25 mouse cellular contexts compared by ENCODE assay signal in the genomic region with DNA sequence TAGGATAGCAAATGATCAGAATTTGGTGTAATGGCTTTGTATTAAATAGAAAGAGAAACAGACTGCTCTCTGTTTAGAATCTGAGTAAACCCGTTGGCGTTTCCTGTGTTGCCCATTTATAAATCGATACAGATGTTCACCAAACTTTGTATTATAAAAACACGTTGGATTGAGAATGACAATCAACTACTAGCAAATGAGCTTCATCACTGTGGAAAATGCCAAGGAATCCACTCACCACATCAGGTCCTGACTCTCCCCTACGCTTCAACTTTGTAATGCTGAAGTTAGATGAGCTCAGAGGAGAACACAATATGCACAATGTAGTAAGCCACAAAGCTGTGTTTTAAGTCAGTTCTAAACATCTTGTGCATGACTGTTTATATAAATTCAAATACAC. TPM values are rescaled to one million over a fixed set of nuclear protein-coding genes. Genes with fewer than 3 reads are reported as not detected.
DNase-seq lines count a peak whose midpoint lies in the region; ATAC-seq and TF ChIP-seq lines count a peak whose summit lies in the region.
"Had no signal": no experiment of that assay in that cellular context is flagged by ENCODE, and none has a peak within 500 bp of the region (broad histone marks: within the 10 kb centered on the region; RNA-seq: fewer than 3 reads in every experiment).

No protein-coding gene starts in this region.

- no peak for DNase-seq in liver, embryonic 11.5 days (ENCODE audit: low spot score)
- no peak for DNase-seq in thymus, adult 2 months
- no peak for DNase-seq in thymus, postnatal 10 days (ENCODE audit: low spot score in 2 of 2)
- peak; percentile 51 for DNase-seq in T-cell, adult 2 months (ENCODE audit: low spot score)
- DNase-seq in splenic B cell, adult 2 months (ENCODE audit: low read depth, low spot score) = peak; percentile 43
- DNase-seq in kidney, adult 9 months = no peak
- no peak for DNase-seq in heart, embryonic 10.5 days (ENCODE audit: low spot score)
- DNase-seq: adrenal gland, adult 2 months; cerebellum, adult 11-12 months; cerebellum, postnatal 10 days; heart, postnatal 14 days; kidney, postnatal 4 days; layer of hippocampus, adult 9-11 months; left cerebral cortex, postnatal 4 days; lung, postnatal 10 days had no signal

- TF ChIP-seq CTCF in thymus, adult 2 months (IDR thresholded peaks at IDR 0.05; ENCODE audit: borderline replicate concordance, control insufficient read depth, extremely low read depth, insufficient read depth, low read length, poor library complexity) = no peak

- H3K4me3 ChIP-seq in liver, embryonic 15.5 days (replicated peaks) = no peak overlapping the region
- no peak overlapping the region for H3K4me3 ChIP-seq in liver, embryonic 11.5 days (ENCODE audit: low read depth, low read length)
- H3K4me3 ChIP-seq in thymus, adult 2 months (ENCODE audit: control insufficient read depth, insufficient read depth, low read length) = no peak overlapping the region
- no peak overlapping the region for H3K4me3 ChIP-seq in heart, embryonic 10.5 days
- H3K4me3 ChIP-seq: embryonic facial prominence, embryonic 10.5 days; forebrain, embryonic 15.5 days; heart, embryonic 12.5 days; left cerebral cortex, adult 2 months; neural tube, embryonic 15.5 days had no signal

- H3K27me3 ChIP-seq in liver, embryonic 15.5 days = no peaks in the 10 kb centered on the region
- no peaks in the 10 kb centered on the region for H3K27me3 ChIP-seq in liver, embryonic 11.5 days (replicated peaks; ENCODE audit: control insufficient read depth, insufficient read depth, low read length)
- H3K27me3 ChIP-seq in thymus, adult 2 months (ENCODE audit: control insufficient read depth, insufficient read depth, low read length) = no peaks in the 10 kb centered on the region
- H3K27me3 ChIP-seq in splenic B cell, adult 2 months (ENCODE audit: control insufficient read depth, insufficient read depth, low read length, poor library complexity, severe bottlenecking) = no peaks in the 10 kb centered on the region
- H3K27me3 ChIP-seq in heart, embryonic 10.5 days (ENCODE audit: insufficient read depth, poor library complexity, severe bottlenecking) = no peaks in the 10 kb centered on the region
- H3K27me3 ChIP-seq: forebrain, embryonic 15.5 days; heart, embryonic 12.5 days; neural tube, embryonic 15.5 days; Patski had no signal

- H3K4me2 ChIP-seq in liver, embryonic 15.5 days = peak overlapping the region; percentile 10; the same call in 1 of the 2 replicates
- no peak overlapping the region for H3K4me2 ChIP-seq in liver, embryonic 11.5 days
- H3K4me2 ChIP-seq: forebrain, embryonic 15.5 days; heart, embryonic 12.5 days; neural tube, embryonic 15.5 days had no signal

- no peak for TF ChIP-seq POLR2A in thymus, adult 2 months (IDR thresholded peaks at IDR 0.05; ENCODE audit: control insufficient read depth, extremely low read depth, insufficient read depth, low read length, poor library complexity)

- 0 out of 2 replicates have a peak, but pooled peaks cover 9% of the 10 kb centered on the region for H3K4me1 ChIP-seq in liver, embryonic 15.5 days (replicated peaks)
- H3K4me1 ChIP-seq in liver, embryonic 11.5 days (replicated peaks; ENCODE audit: control insufficient read depth, insufficient read depth, low read length) = no peaks in the 10 kb centered on the region
- H3K4me1 ChIP-seq in thymus, adult 2 months (replicated peaks; ENCODE audit: control insufficient read depth, insufficient read depth, low read length) = peaks cover 15% of the 10 kb centered on the region
- 0 out of 2 replicates have a peak, but pooled peaks cover 4% of the 10 kb centered on the region for H3K4me1 ChIP-seq in heart, embryonic 10.5 days
- H3K4me1 ChIP-seq: forebrain, embryonic 15.5 days; neural tube, embryonic 15.5 days had no signal

- no peaks in the 10 kb centered on the region for H3K36me3 ChIP-seq in liver, embryonic 15.5 days (replicated peaks)
- no peaks in the 10 kb centered on the region for H3K36me3 ChIP-seq in liver, embryonic 11.5 days (ENCODE audit: control insufficient read depth, insufficient read depth, low read length)
- no peaks in the 10 kb centered on the region for H3K36me3 ChIP-seq in thymus, adult 2 months (ENCODE audit: control insufficient read depth, insufficient read depth, low read length)
- H3K36me3 ChIP-seq in splenic B cell, adult 2 months (ENCODE audit: control insufficient read depth, insufficient read depth, low read length, poor library complexity, severe bottlenecking) = no peaks in the 10 kb centered on the region
- H3K36me3 ChIP-seq in heart, embryonic 10.5 days = no peaks in the 10 kb centered on the region
- H3K36me3 ChIP-seq: embryonic facial prominence, embryonic 10.5 days; forebrain, embryonic 15.5 days; heart, embryonic 12.5 days; neural tube, embryonic 15.5 days had no signal

- no peak overlapping the region for H3K27ac ChIP-seq in liver, embryonic 15.5 days (replicated peaks)
- no peak overlapping the region for H3K27ac ChIP-seq in liver, embryonic 11.5 days (ENCODE audit: low read depth, low read length)
- H3K27ac ChIP-seq in thymus, adult 2 months (ENCODE audit: control insufficient read depth, insufficient read depth, low read length) = peak overlapping the region; percentile 91; the same call in 1 of the 2 replicates
- H3K27ac ChIP-seq in heart, embryonic 10.5 days = no peak overlapping the region
- H3K27ac ChIP-seq: embryonic facial prominence, embryonic 10.5 days; forebrain, embryonic 15.5 days; hindbrain, postnatal 0 days; left cerebral cortex, adult 2 months; neural tube, embryonic 15.5 days had no signal

- ATAC-seq in liver, embryonic 15.5 days (ENCODE audit: insufficient read depth) = no peak
- no peak for ATAC-seq in liver, embryonic 11.5 days (replicated peaks; ENCODE audit: low FRiP score)
- ATAC-seq: forebrain, embryonic 15.5 days; hindbrain, postnatal 0 days; intestine, postnatal 0 days; midbrain, embryonic 16.5 days; Patski had no signal

- H3K9me3 ChIP-seq in liver, embryonic 15.5 days (replicated peaks) = no peaks in the 10 kb centered on the region
- no peaks in the 10 kb centered on the region for H3K9me3 ChIP-seq in liver, embryonic 11.5 days (ENCODE audit: control insufficient read depth, low read length)
- H3K9me3 ChIP-seq in heart, embryonic 10.5 days = no peaks in the 10 kb centered on the region
- H3K9me3 ChIP-seq: embryonic facial prominence, embryonic 10.5 days; forebrain, embryonic 15.5 days; heart, embryonic 12.5 days; neural tube, embryonic 15.5 days had no signal

- 66% methylated on average over 5 of the region's 5 CpGs for WGBS in liver, embryonic 15.5 days (ENCODE audit: insufficient replicate concordance)
- whole genome bisulfite sequencing in liver, embryonic 11.5 days = 88% methylated on average over 5 of the region's 5 CpGs
- WGBS in thymus, adult 2 months = 5% methylated on average over 5 of the region's 5 CpGs
- WGBS in heart, embryonic 10.5 days = 90% methylated on average over 5 of the region's 5 CpGs

- H3K9ac ChIP-seq in liver, embryonic 15.5 days = no peak overlapping the region
- H3K9ac ChIP-seq in liver, embryonic 11.5 days (ENCODE audit: low read depth, low read length) = no peak overlapping the region
- H3K9ac ChIP-seq: forebrain, embryonic 15.5 days; heart, embryonic 12.5 days; neural tube, embryonic 15.5 days had no signal

RNA-seq across cellular contexts. Expression of a gene that starts 36.8 kb away (rescaled TPM):
- polyA plus RNA-seq in liver, embryonic 15.5 days (2015; fragmentation: Nextera tagmentation; extraction: Ambion mirVana) = 3.3 and 3.4 TPM in 2 replicates
- 1.9 and 2.0 TPM in 2 replicates for polyA plus RNA-seq in liver, embryonic 11.5 days (2014; fragmentation: Nextera tagmentation; extraction: Ambion mirVana)
- 284 and 293 TPM in 2 replicates for polyA plus RNA-seq in thymus, adult 2 months (2012; rRNA removed)
- polyA plus RNA-seq in heart, embryonic 10.5 days (2016; fragmentation: Nextera tagmentation; extraction: Ambion mirVana) = 0.06 and 0.39 TPM in 2 replicates

Comparison
In these comparisons a context has a peak if more than half of its experiments do, and no peak if none do; other contexts are left out.
1. DNase-seq: peak in T-cell, adult 2 months (single experiment) and splenic B cell, adult 2 months (single experiment); none in liver, embryonic 11.5 days (single experiment), thymus, adult 2 months (single experiment), thymus, postnatal 10 days (0 of 2), kidney, adult 9 months (single experiment) and heart, embryonic 10.5 days (single experiment).
2. RNA of a gene that starts 36.8 kb away (polyA plus RNA-seq): 284 to 293 TPM in thymus, adult 2 months; 3.3 to 3.4 TPM in liver, embryonic 15.5 days, 1.9 to 2.0 TPM in liver, embryonic 11.5 days and 0.06 to 0.39 TPM in heart, embryonic 10.5 days; every median in the first group is over 10 times any median in the second.